Mouse (Mus musculus) liver, adult (tissue): Measurements from ENCODE around the gene Slfn14.

Source experiments
- GATA4 ChIP-seq: IDR thresholded peaks from 2 replicates; pipeline ENCODE4 v1.6.1; 2014; ENCODE audit warnings: mild to moderate bottlenecking, low read length; ENCODE audit not compliant: insufficient replicate concordance

Slfn14 gene

DNA sequence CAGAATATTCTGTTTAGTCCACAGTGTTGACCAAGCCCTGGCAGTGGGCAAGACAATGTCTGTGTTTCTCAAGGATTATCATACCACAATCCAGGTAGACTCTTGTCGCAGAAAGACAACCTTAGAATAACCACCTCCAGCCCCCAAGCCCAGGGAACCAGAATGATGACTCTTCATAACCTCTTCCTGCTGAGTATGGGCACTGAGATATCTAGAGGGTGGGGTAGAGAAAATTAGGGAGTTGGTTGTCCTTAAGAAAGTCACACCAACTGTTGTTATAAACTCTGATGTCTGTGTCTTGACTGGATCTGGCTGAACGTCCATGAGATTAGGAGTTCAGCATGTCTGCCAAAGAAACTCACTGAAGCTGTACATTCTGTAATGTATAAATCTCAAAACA is 48.1 kb downstream of the Slfn14 start:
- TF ChIP-seq GATA4, result no peak

DNA sequence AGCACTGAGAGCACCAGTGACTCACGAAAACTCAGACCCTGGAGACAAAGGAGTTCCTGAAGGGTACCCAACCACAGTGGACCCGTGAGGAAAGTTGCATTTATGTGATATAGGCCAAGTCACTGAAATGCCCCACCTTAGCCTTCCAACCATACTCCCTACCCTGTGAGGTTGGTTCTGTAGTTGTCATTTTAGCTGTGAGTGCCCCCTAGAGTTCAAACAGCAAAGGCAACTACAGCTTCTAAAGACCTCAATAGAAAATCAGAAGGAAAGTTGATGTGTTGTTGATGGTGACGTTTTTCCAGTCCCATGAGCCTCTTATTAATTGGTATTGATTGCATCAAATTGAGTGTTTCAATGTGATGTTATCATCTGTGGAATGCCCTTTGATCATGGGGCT is 55.6 kb downstream of the Slfn14 start:
- no peak for TF ChIP-seq GATA4

DNA sequence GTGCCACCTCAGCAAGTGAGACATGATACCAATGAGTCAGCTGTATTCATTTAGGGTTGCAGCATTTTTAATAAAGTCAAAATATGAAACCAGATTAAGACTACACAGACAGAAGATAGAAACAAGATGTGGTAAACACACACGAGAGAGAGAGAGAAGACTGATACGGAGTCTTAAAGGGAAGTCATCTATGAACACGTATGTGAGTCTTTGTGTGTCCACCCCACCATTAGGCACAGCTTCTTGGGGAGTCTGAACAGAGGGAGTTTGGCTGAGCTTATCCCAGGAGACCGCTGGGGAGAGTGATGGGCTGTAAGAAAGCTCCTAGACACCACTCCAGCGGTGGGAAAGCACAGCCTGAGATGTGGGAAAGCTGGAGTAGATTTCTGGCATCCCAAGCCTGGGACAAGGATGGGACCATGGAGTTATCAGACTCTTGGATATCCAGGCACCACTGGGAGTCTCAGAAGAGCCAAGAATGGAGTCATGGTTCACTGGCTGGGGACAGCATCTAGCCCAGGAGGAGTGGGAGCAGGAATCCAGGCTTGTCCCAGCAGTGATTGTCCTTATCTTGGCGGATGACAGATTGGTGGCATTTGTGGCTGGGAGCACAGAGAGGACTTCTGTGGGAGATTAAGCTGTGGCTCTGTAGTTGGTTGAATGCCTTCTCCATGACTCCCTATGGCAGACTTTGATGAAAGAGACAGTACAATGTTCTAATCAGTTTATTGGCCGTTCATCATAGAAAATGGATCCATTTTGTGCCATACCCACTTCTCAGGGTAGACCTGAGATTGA is 58.4 kb downstream of the Slfn14 start:
- no peak for TF ChIP-seq GATA4

DNA sequence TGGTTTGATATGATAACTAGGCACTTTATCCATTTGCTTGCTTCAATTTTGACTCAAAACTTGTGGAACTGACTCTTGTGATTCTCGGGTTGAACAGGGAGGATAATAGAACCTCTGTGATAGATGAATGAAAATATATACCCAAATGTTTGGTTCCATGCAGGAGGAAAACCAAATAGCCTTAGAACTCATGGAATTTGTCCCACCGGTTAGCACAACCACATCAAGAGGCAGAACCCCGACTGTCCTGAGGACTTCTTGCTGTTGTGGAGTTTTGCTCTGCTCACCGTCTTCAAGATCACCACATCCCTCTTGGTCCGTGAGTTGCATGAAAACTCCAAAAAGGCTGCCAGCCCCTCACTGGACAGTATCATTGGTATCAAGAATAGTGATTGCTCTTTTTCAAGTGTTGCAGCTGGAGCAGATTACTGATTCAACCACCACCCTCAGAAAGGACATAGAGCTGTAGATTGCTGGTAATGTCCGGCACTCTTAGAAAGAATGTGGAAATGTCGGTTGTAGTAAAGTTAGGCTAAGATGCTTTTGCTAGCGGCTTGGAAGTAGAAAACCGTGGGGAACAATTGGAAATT is 61.1 kb downstream of the Slfn14 start:
- TF ChIP-seq GATA4, result no peak
